Mouse (Mus musculus) embryonic facial prominence, embryonic 13.5 days (tissue): ENCODE measurements at regions not wholly inside any gene's neighbourhood (a gene's known extent, or its start where the extent isn't known, plus 50 kb on each side); places are given as distances from the start of the nearest gene placed in this dataset.
"Not testable (repeated sequence)": the region's sequence is repeated elsewhere in the genome, so short reads cannot be mapped to it uniquely, and the experiment has no call there.

Experiments
- ATAC-seq: fragments of 200-750 bp; cut with Nextera tagmentation; 2 replicates; pipeline ENCODE4 v1.8.0; 2017; ENCODE audit warnings: low read depth; ENCODE audit not compliant: insufficient number of reproducible peaks, insufficient read depth, low FRiP score, low TSS enrichment
- H3K27ac ChIP-seq: fragments of 300-500 bp; sonication (generic); 2 replicates; pipeline ENCODE4 v1.5.1; 2015; ENCODE audit warnings: moderate library complexity, mild to moderate bottlenecking, inconsistent platforms
- H3K27me3 ChIP-seq: fragments of 300-500 bp; sonication (generic); 2 replicates; pipeline ENCODE4 v1.6.1; 2015; ENCODE audit warnings: mild to moderate bottlenecking, inconsistent platforms
- H3K36me3 ChIP-seq: fragments of 300-500 bp; sonication (generic); 2 replicates; pipeline ENCODE4 v1.6.1; 2015; ENCODE audit warnings: mild to moderate bottlenecking, inconsistent platforms
- H3K4me1 ChIP-seq: fragments of 300-500 bp; sonication (generic); 2 replicates; pipeline ENCODE4 v1.6.1; 2015; ENCODE audit warnings: inconsistent platforms
- H3K4me2 ChIP-seq: fragments of 300-500 bp; sonication (generic); 2 replicates; pipeline ENCODE4 v1.6.1; 2015; ENCODE audit warnings: moderate library complexity, mild to moderate bottlenecking, inconsistent platforms
- H3K4me3 ChIP-seq: fragments of 300-500 bp; sonication (generic); 2 replicates; pipeline ENCODE4 v1.5.1; 2015; ENCODE audit warnings: mild to moderate bottlenecking, inconsistent platforms
- H3K9ac ChIP-seq: fragments of 300-500 bp; sonication (generic); 2 replicates; pipeline ENCODE4 v1.6.1; 2015; ENCODE audit warnings: mild to moderate bottlenecking, inconsistent platforms
- H3K9me3 ChIP-seq: fragments of 300-500 bp; sonication (generic); 2 replicates; pipeline ENCODE4 v1.6.1; 2016; ENCODE audit warnings: inconsistent platforms
- WGBS: fragments of 180-500 bp; shearing (Covaris S2); methylation state at CpG from one replicate; pipeline ENCODE4 v1.1.7; 2015; ENCODE audit warnings: mixed read lengths; 5-methylcytosine and 5-hydroxymethylcytosine counted together

DNA sequence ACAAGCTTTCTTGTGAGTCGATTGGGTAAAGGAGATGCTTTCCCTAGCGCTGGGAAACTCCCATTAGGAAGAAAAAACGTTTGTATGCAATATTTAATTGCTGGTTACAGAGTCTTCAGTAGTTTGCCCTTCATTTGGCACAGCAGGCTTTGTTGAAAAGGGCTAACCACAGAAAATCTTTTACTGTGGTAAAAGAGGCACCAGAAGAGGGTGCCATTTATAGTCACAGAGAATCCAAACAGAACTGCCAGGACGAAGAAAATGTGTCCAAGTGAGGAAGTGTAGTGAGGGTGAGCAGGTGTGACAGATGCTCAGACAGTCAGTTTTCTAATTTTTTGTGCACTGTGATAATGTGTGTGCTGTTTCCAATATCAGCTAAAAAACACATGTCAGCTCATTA, 744.4 kb downstream of the Kcna4 start:
- no peak overlapping the region for H3K27ac ChIP-seq
- 50% methylated on average over 4 of the region's 4 CpGs for WGBS
- no peaks in the 10 kb centered on the region for H3K27me3 ChIP-seq
- H3K4me2 ChIP-seq, result no peak overlapping the region
- no peaks in the 10 kb centered on the region for H3K9me3 ChIP-seq
- no peaks in the 10 kb centered on the region for H3K4me1 ChIP-seq
- no peak for ATAC-seq
- no peak overlapping the region for H3K9ac ChIP-seq
- H3K36me3 ChIP-seq, result no peaks in the 10 kb centered on the region
- no peak overlapping the region for H3K4me3 ChIP-seq

DNA sequence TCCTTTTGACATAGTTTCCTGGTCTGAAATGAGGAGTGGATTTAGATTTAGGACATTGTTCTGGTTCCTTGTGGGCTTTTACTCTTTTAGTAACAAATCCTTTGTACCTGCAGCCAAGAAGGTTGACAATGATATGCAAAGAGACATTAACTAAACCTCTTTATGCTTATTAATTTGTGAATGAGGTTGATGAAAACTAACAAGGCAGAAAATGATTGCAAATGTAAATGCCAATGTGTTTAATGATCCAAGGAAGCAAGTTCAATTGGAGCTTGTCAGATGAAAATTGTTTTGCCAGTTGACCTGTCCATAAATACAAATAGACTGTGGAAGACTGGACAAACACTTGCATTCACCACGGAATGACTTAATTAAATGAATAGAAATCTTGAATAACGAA, 751.6 kb downstream of the Kcna4 start:
- WGBS, result 83% methylated on average over 2 of the region's 2 CpGs
- no peak for ATAC-seq

DNA sequence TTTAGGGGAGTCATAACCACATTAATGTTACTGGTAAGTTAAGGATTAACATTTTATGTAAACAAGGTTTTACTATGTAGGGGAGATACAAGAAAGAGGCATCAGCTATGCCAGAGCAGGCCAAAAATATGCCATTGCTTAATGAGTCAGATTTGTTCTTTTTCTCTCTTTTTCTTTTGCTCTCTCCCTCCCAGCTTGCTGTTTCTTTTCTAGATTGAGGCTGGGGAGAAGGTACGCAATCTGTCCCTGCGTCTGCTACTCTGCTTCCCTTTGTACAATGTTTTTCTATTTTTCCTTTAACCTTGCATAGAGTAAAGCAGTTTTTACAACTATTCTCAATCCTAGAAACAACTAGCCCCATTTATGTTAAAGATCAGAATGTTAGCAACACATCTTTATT, 754.4 kb downstream of the Kcna4 start:
- Histone ChIP-seq H3K27me3 (no peaks in the 10 kb centered on the region), H3K27ac (no peak overlapping the region), H3K4me3 (no peak overlapping the region), H3K4me1 (no peaks in the 10 kb centered on the region), H3K9ac (no peak overlapping the region), H3K4me2 (no peak overlapping the region), H3K36me3 (no peaks in the 10 kb centered on the region), H3K9me3 (no peaks in the 10 kb centered on the region)
- ATAC-seq, result no peak
- WGBS, result 84% methylated on average over 2 of the region's 2 CpGs

More for the DNA sequence above, 751.6 kb downstream of the Kcna4 start:
- no peak overlapping the region for H3K27ac ChIP-seq
- no peaks in the 10 kb centered on the region for H3K36me3 ChIP-seq
- H3K4me1 ChIP-seq, result no peaks in the 10 kb centered on the region
- H3K9me3 ChIP-seq, result no peaks in the 10 kb centered on the region
- no peaks in the 10 kb centered on the region for H3K27me3 ChIP-seq
- H3K4me3 ChIP-seq, result no peak overlapping the region
- H3K9ac ChIP-seq, result no peak overlapping the region
- no peak overlapping the region for H3K4me2 ChIP-seq

DNA sequence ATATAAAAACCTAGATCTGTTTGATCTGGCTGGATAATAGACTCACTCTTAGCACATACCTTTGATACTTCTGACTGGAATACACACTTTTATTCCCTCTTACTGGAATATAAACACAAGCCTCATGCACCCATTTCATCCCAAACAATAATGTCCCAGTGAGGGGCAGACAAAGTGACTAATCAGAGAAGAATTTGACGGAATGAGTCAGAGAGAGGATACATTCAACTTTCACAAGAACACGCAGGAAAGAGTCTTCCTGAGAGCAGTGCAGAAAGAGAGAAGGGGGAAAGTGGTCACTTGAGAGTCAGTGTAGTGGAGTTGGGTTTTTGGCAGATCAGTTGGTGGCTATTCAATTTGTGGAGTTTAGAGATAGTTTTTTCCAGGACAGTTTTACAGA, 755.6 kb downstream of the Kcna4 start:
- Histone ChIP-seq H3K9ac (no peak overlapping the region), H3K27me3 (no peaks in the 10 kb centered on the region), H3K27ac (no peak overlapping the region), H3K4me1 (no peaks in the 10 kb centered on the region), H3K4me3 (no peak overlapping the region), H3K4me2 (no peak overlapping the region), H3K36me3 (no peaks in the 10 kb centered on the region), H3K9me3 (no peaks in the 10 kb centered on the region)
- no peak for ATAC-seq
- WGBS, result 83% methylated on average over 2 of the region's 2 CpGs

DNA sequence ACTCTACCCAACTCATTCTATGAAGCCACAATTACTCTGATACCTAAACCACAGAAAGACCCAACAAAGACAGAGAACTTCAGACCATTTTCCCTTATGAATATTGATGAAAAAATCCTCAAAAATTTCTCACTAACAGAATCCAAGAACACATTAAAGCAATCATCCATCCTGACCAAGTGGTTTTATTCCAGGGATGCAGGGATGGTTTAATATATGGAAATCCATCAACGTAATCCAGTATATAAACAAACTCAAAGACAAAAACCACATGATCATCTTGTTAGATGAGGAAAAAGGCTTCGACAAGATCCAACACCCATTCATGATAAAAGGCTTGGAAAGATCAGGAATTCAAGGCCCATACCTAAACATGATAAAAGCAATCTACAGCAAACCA, 772.3 kb downstream of the Kcna4 start:
- 86% methylated on average over 2 of the region's 2 CpGs for WGBS
- H3K4me1 ChIP-seq, H3K4me3 ChIP-seq, H3K4me2 ChIP-seq, ATAC-seq, H3K9me3 ChIP-seq, H3K36me3 ChIP-seq, H3K27me3 ChIP-seq, H3K9ac ChIP-seq, H3K27ac ChIP-seq: not testable (repeated sequence)

DNA sequence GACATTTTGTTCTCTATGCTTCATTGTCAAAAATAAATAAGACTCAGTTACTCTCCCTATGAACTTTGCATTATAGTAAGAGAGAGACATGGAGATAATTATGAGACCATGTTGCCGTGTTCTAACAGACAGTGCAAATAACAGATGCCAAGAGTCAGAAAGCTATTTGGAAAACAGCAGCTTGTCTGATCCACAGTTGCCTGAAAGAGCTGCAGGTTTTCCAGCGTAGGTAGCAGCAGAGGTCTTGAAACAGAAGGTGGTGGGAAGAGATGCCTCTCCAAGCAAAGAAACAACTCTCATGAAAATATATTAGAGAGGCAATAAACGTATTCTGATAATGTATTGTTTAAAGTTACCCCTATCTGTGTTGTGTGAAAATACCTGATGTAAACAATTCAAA, 793.5 kb downstream of the Kcna4 start:
- no peaks in the 10 kb centered on the region for H3K9me3 ChIP-seq
- no peak for ATAC-seq

DNA sequence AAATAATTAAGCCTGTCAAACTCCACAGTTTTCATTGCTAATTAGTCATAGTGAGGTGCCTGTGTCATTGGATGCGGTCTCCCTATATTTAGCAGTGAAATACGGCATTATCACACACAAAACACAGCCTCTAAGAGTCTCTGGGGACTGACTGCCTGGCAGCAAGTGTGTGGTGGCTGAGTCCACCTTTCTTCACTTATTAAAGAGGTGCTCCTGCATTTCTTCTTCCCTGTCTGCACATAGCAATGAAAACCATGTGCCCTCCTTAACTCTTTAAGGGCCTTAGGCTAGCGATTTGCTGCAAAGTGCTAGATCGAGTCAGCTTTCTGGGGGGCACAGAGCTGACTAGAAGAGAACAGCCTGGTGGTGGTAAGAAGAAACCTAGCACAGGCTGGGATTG, 799.8 kb downstream of the Kcna4 start:
- no peaks in the 10 kb centered on the region for H3K27me3 ChIP-seq
- no peaks in the 10 kb centered on the region for H3K9me3 ChIP-seq
- H3K4me3 ChIP-seq, result no peak overlapping the region
- no peak overlapping the region for H3K4me2 ChIP-seq
- H3K27ac ChIP-seq, result no peak overlapping the region
- no peaks in the 10 kb centered on the region for H3K4me1 ChIP-seq
- no peaks in the 10 kb centered on the region for H3K36me3 ChIP-seq
- no peak for ATAC-seq
- no peak overlapping the region for H3K9ac ChIP-seq
- WGBS, result 55% methylated on average over 4 of the region's 4 CpGs

More for the DNA sequence above, 793.5 kb downstream of the Kcna4 start:
- no peak overlapping the region for H3K27ac ChIP-seq
- H3K9ac ChIP-seq, result no peak overlapping the region
- H3K4me3 ChIP-seq, result no peak overlapping the region
- no peaks in the 10 kb centered on the region for H3K36me3 ChIP-seq
- H3K27me3 ChIP-seq, result no peaks in the 10 kb centered on the region
- H3K4me1 ChIP-seq, result no peaks in the 10 kb centered on the region
- WGBS, result 74% methylated on average over 3 of the region's 3 CpGs
- H3K4me2 ChIP-seq, result no peak overlapping the region

DNA sequence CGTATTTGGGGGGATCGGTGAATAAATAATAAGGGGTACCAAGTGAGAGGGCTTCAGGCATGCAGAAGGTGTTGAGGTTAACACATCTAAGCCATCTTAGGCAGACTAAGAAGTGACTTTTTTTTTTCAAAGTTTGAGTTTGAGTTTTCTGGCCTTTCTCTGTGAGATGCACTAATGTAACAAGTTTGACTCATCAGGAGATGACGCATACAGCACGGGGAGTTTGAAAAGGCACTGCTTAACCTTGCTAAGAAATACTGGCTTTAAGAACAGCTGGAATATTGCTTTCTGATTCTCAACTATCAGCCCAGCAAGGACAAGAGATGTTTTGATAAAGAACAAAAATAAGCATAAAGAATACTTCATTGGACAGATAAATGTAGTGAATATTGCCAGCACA, 806.6 kb downstream of the Kcna4 start:
- Histone ChIP-seq H3K9me3 (no peaks in the 10 kb centered on the region), H3K27me3 (no peaks in the 10 kb centered on the region), H3K4me1 (no peaks in the 10 kb centered on the region), H3K4me2 (no peak overlapping the region), H3K27ac (no peak overlapping the region), H3K4me3 (no peak overlapping the region), H3K36me3 (no peaks in the 10 kb centered on the region), H3K9ac (no peak overlapping the region)
- WGBS, result 92% methylated on average over 4 of the region's 4 CpGs
- ATAC-seq, result no peak

DNA sequence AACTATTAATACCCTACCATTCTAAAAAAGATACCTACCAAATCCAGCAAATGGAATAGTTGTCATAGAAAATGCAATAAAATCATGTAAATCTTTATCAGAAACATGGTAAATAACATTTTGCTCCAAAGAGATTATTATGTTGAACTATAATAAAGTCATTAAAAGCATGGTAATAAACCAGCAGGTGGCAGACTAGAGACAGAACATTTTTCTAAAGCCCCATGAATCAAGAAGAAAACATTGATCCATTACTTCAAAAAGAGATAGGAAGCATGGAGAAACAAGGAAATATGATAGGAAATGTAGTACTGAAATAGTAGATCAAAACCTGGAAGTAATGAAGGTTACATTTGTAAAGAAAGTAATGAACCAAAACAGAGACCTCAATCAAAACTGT, 819.7 kb downstream of the Kcna4 start:
- no peak overlapping the region for H3K4me3 ChIP-seq
- H3K9ac ChIP-seq, result no peak overlapping the region
- ATAC-seq, result no peak
- no peaks in the 10 kb centered on the region for H3K27me3 ChIP-seq
- H3K9me3 ChIP-seq, result no peaks in the 10 kb centered on the region
- H3K36me3 ChIP-seq, result no peaks in the 10 kb centered on the region
- no peak overlapping the region for H3K4me2 ChIP-seq
- H3K27ac ChIP-seq, result no peak overlapping the region
- no peaks in the 10 kb centered on the region for H3K4me1 ChIP-seq

DNA sequence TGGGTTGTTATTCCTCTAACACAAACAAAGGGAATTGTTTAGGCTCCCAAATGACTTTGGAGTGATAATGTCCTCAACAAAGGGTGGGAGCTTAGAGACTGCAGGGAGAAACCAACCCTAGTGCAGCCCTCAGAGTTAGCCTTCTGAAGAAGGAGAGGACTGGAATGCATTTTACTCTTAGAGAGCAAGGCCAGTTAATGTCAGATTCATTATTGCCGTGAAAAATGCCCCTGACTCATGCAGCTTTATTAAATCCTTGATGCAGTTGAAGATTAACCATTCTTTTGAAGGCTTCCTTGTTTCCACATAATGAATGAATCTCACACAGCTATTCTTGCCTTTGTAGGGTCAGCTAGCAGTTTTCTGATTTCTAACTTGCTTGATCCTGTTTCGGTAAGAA, 855.3 kb downstream of the Kcna4 start:
- WGBS, result 63% methylated on average over 2 of the region's 2 CpGs
- no peak overlapping the region for H3K9ac ChIP-seq

DNA sequence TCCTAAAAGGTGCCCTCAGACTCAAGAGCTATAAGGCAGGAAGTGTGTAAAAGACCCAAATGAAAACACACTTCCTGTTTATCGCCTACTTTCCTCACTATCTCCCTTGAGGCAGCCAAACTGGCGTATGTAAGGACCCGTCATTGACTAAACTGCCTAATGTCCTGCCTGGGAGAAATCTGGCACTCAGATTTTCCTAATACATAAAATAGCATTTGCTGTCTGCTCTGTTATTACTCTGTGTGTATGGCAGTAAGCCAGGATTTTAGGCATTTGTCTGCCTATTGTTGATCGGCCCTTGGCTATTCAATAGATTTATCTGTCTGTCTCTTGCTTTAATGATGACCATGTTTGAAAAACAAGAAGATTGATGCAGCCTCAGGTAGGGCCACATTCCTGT, 857.8 kb downstream of the Kcna4 start:
- 37% methylated on average over 4 of the region's 4 CpGs for WGBS
- Histone ChIP-seq H3K4me3 (no peak overlapping the region), H3K9me3 (no peaks in the 10 kb centered on the region), H3K27ac (no peak overlapping the region), H3K9ac (no peak overlapping the region), H3K36me3 (no peaks in the 10 kb centered on the region), H3K27me3 (no peaks in the 10 kb centered on the region), H3K4me1 (peaks cover 7% of the 10 kb centered on the region; the same call in 1 of the 2 replicates), H3K4me2 (peak overlapping the region; percentile 33; the same call in 1 of the 2 replicates)
- ATAC-seq, result no peak

More for the DNA sequence above, 855.3 kb downstream of the Kcna4 start:
- H3K27ac ChIP-seq, result no peak overlapping the region
- no peak for ATAC-seq
- no peaks in the 10 kb centered on the region for H3K9me3 ChIP-seq
- H3K4me2 ChIP-seq, result no peak overlapping the region
- no peaks in the 10 kb centered on the region for H3K27me3 ChIP-seq
- no peaks in the 10 kb centered on the region for H3K36me3 ChIP-seq
- H3K4me3 ChIP-seq, result no peak overlapping the region
- peaks cover 7% of the 10 kb centered on the region; the same call in 1 of the 2 replicates for H3K4me1 ChIP-seq

DNA sequence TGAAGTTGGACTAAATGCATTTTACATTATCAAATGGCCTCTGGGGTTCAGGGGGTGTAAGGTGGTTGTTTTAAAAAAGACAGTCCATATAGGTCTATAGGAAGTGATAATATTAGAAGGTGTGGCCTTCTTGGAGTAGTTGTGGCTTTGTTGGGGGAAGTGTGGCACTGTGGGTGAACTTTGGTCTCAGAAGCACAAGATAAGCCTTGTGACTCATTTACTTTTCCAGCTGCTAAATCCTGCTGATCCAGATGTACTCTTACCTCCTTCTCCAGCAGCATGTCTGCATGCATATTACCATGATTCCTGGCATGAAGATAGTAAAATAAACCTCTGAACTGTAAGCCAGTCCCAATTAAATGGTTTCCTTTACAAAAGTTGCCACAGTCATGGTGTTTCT, 865.8 kb downstream of the Kcna4 start:
- Histone ChIP-seq H3K4me3 (no peak overlapping the region), H3K4me1 (no peaks in the 10 kb centered on the region), H3K27me3 (no peaks in the 10 kb centered on the region), H3K9me3 (no peaks in the 10 kb centered on the region), H3K4me2 (no peak overlapping the region), H3K9ac (no peak overlapping the region), H3K27ac (no peak overlapping the region), H3K36me3 (no peaks in the 10 kb centered on the region)
- ATAC-seq, result no peak

DNA sequence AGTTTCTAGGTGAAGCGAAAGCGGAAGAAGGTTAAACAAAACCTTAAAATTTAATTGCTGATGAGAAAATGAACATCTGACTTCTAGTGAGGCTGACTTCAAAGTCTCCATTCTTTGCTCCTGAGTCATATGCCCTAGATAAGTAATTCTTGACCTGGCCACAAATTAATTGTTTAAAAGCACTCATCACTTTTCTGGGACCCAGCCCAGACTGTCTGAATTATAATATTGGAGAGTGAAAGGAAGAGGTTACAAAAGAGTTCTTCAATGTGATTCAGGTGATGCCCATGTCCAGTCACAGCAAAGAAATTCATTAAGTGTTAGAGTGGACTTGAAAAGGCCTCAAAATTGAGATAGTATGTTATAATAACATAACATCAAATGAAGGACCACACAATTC, 867.3 kb downstream of the Kcna4 start:
- WGBS, result 93% methylated on average over 2 of the region's 2 CpGs

More for the DNA sequence above, 867.3 kb downstream of the Kcna4 start:
- H3K27me3 ChIP-seq, result no peaks in the 10 kb centered on the region
- no peak overlapping the region for H3K4me2 ChIP-seq
- H3K9me3 ChIP-seq, result no peaks in the 10 kb centered on the region
- H3K4me1 ChIP-seq, result no peaks in the 10 kb centered on the region
- no peak overlapping the region for H3K9ac ChIP-seq
- no peak for ATAC-seq
- no peak overlapping the region for H3K4me3 ChIP-seq
- H3K36me3 ChIP-seq, result no peaks in the 10 kb centered on the region
- H3K27ac ChIP-seq, result no peak overlapping the region
